Mouse (Mus musculus): ENCODE measurements around the gene Igsf8. TPM values are rescaled to one million over a fixed set of nuclear protein-coding genes. Genes with fewer than 3 reads are reported as not detected.
A peak's percentile ranks its signal among the peaks of the same experiment; 100 is the strongest.

The Igsf8 gene
- polyA plus RNA-seq, 1 experiment: 119 TPM

- Histone ChIP-seq H3K36me3 (ENCODE audit: control insufficient read depth, insufficient read depth, low read length) (peaks cover 17% of the 10 kb centered on the region), H3K27me3 (ENCODE audit: control insufficient read depth, insufficient read depth, low read length) (no peaks in the 10 kb centered on the region), H3K4me1 (ENCODE audit: control insufficient read depth, insufficient read depth, insufficient read length) (no peaks in the 10 kb centered on the region), H3K27ac (ENCODE audit: insufficient read depth, low read length) (no peak overlapping the region), H3K4me3 (ENCODE audit: extremely low read depth, insufficient read depth, insufficient read length) (no peak overlapping the region)
- no peak for TF ChIP-seq CTCF (IDR thresholded peaks at IDR 0.05; ENCODE audit: extremely low read depth, insufficient read depth, insufficient read length, insufficient replicate concordance)
- no peak for TF ChIP-seq POLR2A (IDR thresholded peaks at IDR 0.05; ENCODE audit: low read depth, low read length)
- WGBS: 95% methylated on average over 7 of the region's 7 CpGs
- no peak for DNase-seq (ENCODE audit: low read depth in 1 of 2, low spot score in 2 of 2)
These were observed 57.9 kb downstream of the Igsf8 start for GRCm38 (mm10) chr1:172319346-172319745.

- H3K4me1 ChIP-seq (ENCODE audit: control insufficient read depth, insufficient read depth, insufficient read length): no peaks in the 10 kb centered on the region
- no peaks in the 10 kb centered on the region for H3K27me3 ChIP-seq (ENCODE audit: control insufficient read depth, insufficient read depth, low read length)
- no peak overlapping the region for H3K4me3 ChIP-seq (ENCODE audit: extremely low read depth, insufficient read depth, insufficient read length)
- DNase-seq (ENCODE audit: low read depth in 1 of 2, low spot score in 2 of 2): no peak
- H3K36me3 ChIP-seq (ENCODE audit: control insufficient read depth, insufficient read depth, low read length): peaks cover 17% of the 10 kb centered on the region
- 79% methylated on average over 5 of the region's 5 CpGs for WGBS
- TF ChIP-seq CTCF (IDR thresholded peaks at IDR 0.05; ENCODE audit: extremely low read depth, insufficient read depth, insufficient read length, insufficient replicate concordance) (no peak), POLR2A (IDR thresholded peaks at IDR 0.05; ENCODE audit: low read depth, low read length) (no peak)
- no peak overlapping the region for H3K27ac ChIP-seq (ENCODE audit: insufficient read depth, low read length)
These were observed 58.5 kb downstream of the Igsf8 start for GRCm38 (mm10) chr1:172319921-172320411.

- 85% methylated on average over 13 of the region's 13 CpGs for WGBS
- no peak for DNase-seq (ENCODE audit: low read depth in 1 of 2, low spot score in 2 of 2)
- H3K27ac ChIP-seq (ENCODE audit: insufficient read depth, low read length): no peak overlapping the region
- no peak for TF ChIP-seq POLR2A (IDR thresholded peaks at IDR 0.05; ENCODE audit: low read depth, low read length)
- no peak for TF ChIP-seq CTCF (IDR thresholded peaks at IDR 0.05; ENCODE audit: extremely low read depth, insufficient read depth, insufficient read length, insufficient replicate concordance)
- peaks cover 14% of the 10 kb centered on the region for H3K36me3 ChIP-seq (ENCODE audit: control insufficient read depth, insufficient read depth, low read length)
- peaks cover 3% of the 10 kb centered on the region; the same call in 1 of the 2 replicates for H3K27me3 ChIP-seq (ENCODE audit: control insufficient read depth, insufficient read depth, low read length)
- peaks cover 5% of the 10 kb centered on the region; the same call in 1 of the 2 replicates for H3K4me1 ChIP-seq (ENCODE audit: control insufficient read depth, insufficient read depth, insufficient read length)
- H3K4me3 ChIP-seq (ENCODE audit: extremely low read depth, insufficient read depth, insufficient read length): no peak overlapping the region
These were observed 61.3 kb downstream of the Igsf8 start for GRCm38 (mm10) chr1:172322725-172323124.

- peaks cover 5% of the 10 kb centered on the region; the same call in 1 of the 2 replicates for H3K4me1 ChIP-seq (ENCODE audit: control insufficient read depth, insufficient read depth, insufficient read length)
- peaks cover 3% of the 10 kb centered on the region; the same call in 1 of the 2 replicates for H3K27me3 ChIP-seq (ENCODE audit: control insufficient read depth, insufficient read depth, low read length)
- WGBS: 78% methylated on average over 5 of the region's 5 CpGs
- no peak overlapping the region for H3K4me3 ChIP-seq (ENCODE audit: extremely low read depth, insufficient read depth, insufficient read length)
- no peak overlapping the region for H3K27ac ChIP-seq (ENCODE audit: insufficient read depth, low read length)
- TF ChIP-seq POLR2A (IDR thresholded peaks at IDR 0.05; ENCODE audit: low read depth, low read length): no peak
- TF ChIP-seq CTCF (IDR thresholded peaks at IDR 0.05; ENCODE audit: extremely low read depth, insufficient read depth, insufficient read length, insufficient replicate concordance): no peak
- no peak for DNase-seq (ENCODE audit: low read depth in 1 of 2, low spot score in 2 of 2)
- peaks cover 9% of the 10 kb centered on the region for H3K36me3 ChIP-seq (ENCODE audit: control insufficient read depth, insufficient read depth, low read length)
These were observed 61.9 kb downstream of the Igsf8 start for GRCm38 (mm10) chr1:172323298-172323697.

GRCm38 (mm10) chr1:172323801-172324359, 62.4 kb downstream of the Igsf8 start:
- TF ChIP-seq POLR2A (IDR thresholded peaks at IDR 0.05; ENCODE audit: low read depth, low read length): no peak
- TF ChIP-seq CTCF (IDR thresholded peaks at IDR 0.05; ENCODE audit: extremely low read depth, insufficient read depth, insufficient read length, insufficient replicate concordance): no peak
- Histone ChIP-seq H3K36me3 (ENCODE audit: control insufficient read depth, insufficient read depth, low read length) (peaks cover 4% of the 10 kb centered on the region), H3K27me3 (ENCODE audit: control insufficient read depth, insufficient read depth, low read length) (peaks cover 3% of the 10 kb centered on the region; the same call in 1 of the 2 replicates), H3K4me1 (ENCODE audit: control insufficient read depth, insufficient read depth, insufficient read length) (peaks cover 5% of the 10 kb centered on the region; the same call in 1 of the 2 replicates), H3K4me3 (ENCODE audit: extremely low read depth, insufficient read depth, insufficient read length) (no peak overlapping the region), H3K27ac (ENCODE audit: insufficient read depth, low read length) (no peak overlapping the region)
- WGBS: 86% methylated on average over 6 of the region's 6 CpGs
- no peak for DNase-seq (ENCODE audit: low read depth in 1 of 2, low spot score in 2 of 2)

- TF ChIP-seq CTCF (IDR thresholded peaks at IDR 0.05; ENCODE audit: extremely low read depth, insufficient read depth, insufficient read length, insufficient replicate concordance) (peak; percentile 86), POLR2A (IDR thresholded peaks at IDR 0.05; ENCODE audit: low read depth, low read length) (no peak)
- Histone ChIP-seq H3K4me1 (ENCODE audit: control insufficient read depth, insufficient read depth, insufficient read length) (peaks cover 5% of the 10 kb centered on the region; the same call in 1 of the 2 replicates), H3K27me3 (ENCODE audit: control insufficient read depth, insufficient read depth, low read length) (peaks cover 3% of the 10 kb centered on the region; the same call in 1 of the 2 replicates), H3K36me3 (ENCODE audit: control insufficient read depth, insufficient read depth, low read length) (peaks cover under 1% of the 10 kb centered on the region; the same call in 1 of the 2 replicates), H3K27ac (ENCODE audit: insufficient read depth, low read length) (no peak overlapping the region), H3K4me3 (ENCODE audit: extremely low read depth, insufficient read depth, insufficient read length) (no peak overlapping the region)
- WGBS: 26% methylated on average over 7 of the region's 7 CpGs
- DNase-seq (ENCODE audit: low read depth in 1 of 2, low spot score in 2 of 2): peak; percentile 48 to 71
These were observed 63.3 kb downstream of the Igsf8 start for GRCm38 (mm10) chr1:172324725-172325124.
